Mouse (Mus musculus) heart, adult 9 months (tissue): ENCODE measurements around the gene Psma6.

Experiments used
- DNase-seq, 2 experiments: peaks; one replicate each; pipeline ENCODE4 v3.0.0; 2022; ENCODE audit warnings: low spot score in 2 of 2

Psma6 gene

GRCm38 (mm10) chr12:55463992-55464845 is 80.2 kb downstream of the Psma6 start:
- DNase-seq = peak; percentile 54 to 70

- DNase-seq = peak; percentile 27 to 31
Measured at GRCm38 (mm10) chr12:55464846-55465361, 80.9 kb downstream of the Psma6 start.

GRCm38 (mm10) chr12:55465401-55465983 is 81.5 kb downstream of the Psma6 start:
- DNase-seq = peak in 1 of 2 experiments; percentile 53

GRCm38 (mm10) chr12:55466088-55466701 is 82.2 kb downstream of the Psma6 start:
- peak in 1 of 2 experiments; percentile 54 for DNase-seq

- DNase-seq = no peak
Measured at GRCm38 (mm10) chr12:55466816-55467215, 82.8 kb downstream of the Psma6 start.

GRCm38 (mm10) chr12:55467331-55468180 is 83.5 kb downstream of the Psma6 start:
- DNase-seq = no peak
